Mouse (Mus musculus) heart, embryonic 11.5 days (tissue): ENCODE data around the gene Aunip. TPM values are rescaled to one million over a fixed set of nuclear protein-coding genes. Genes with fewer than 3 reads are reported as not detected.

Experiments used
- ATAC-seq: fragments of 200-750 bp; cut with Nextera tagmentation; replicated peaks from 2 replicates; pipeline ENCODE4 v1.8.0; 2017; ENCODE audit warnings: moderate library complexity; ENCODE audit not compliant: insufficient number of reproducible peaks, low FRiP score, low TSS enrichment
- H3K27ac ChIP-seq: fragments of 300-500 bp; sonication (generic); 2 replicates; pipeline ENCODE4 v1.5.1; 2014; ENCODE audit warnings: mild to moderate bottlenecking, low read depth, low read length
- H3K27me3 ChIP-seq: fragments of 300-500 bp; sonication (generic); 2 replicates; pipeline ENCODE4 v1.6.1; 2014; ENCODE audit warnings: mild to moderate bottlenecking, low read length, mixed read lengths; ENCODE audit not compliant: control insufficient read depth, insufficient read depth
- H3K36me3 ChIP-seq: fragments of 300-500 bp; sonication (generic); 2 replicates; pipeline ENCODE4 v1.6.1; 2014; ENCODE audit warnings: mild to moderate bottlenecking, low read length, moderate library complexity, mixed read lengths; ENCODE audit not compliant: control insufficient read depth, insufficient read depth
- H3K4me1 ChIP-seq: fragments of 300-500 bp; sonication (generic); 2 replicates; pipeline ENCODE4 v1.6.1; 2014; ENCODE audit warnings: low read length; ENCODE audit not compliant: control insufficient read depth, insufficient read depth
- H3K4me2 ChIP-seq: fragments of 300-500 bp; sonication (generic); 2 replicates; pipeline ENCODE4 v1.6.1; 2014; ENCODE audit warnings: mild to moderate bottlenecking, moderate library complexity
- H3K4me3 ChIP-seq: fragments of 300-500 bp; sonication (generic); 2 replicates; pipeline ENCODE4 v1.5.1; 2014; ENCODE audit warnings: low read depth, low read length
- H3K9ac ChIP-seq: fragments of 300-500 bp; sonication (generic); 2 replicates; pipeline ENCODE4 v1.6.1; 2014; ENCODE audit warnings: mild to moderate bottlenecking, low read depth, low read length, moderate library complexity
- H3K9me3 ChIP-seq: fragments of 300-500 bp; sonication (generic); replicated peaks from 2 replicates; pipeline ENCODE4 v1.6.1; 2016; ENCODE audit warnings: low read length; ENCODE audit not compliant: control insufficient read depth
- WGBS: fragments of 180-500 bp; shearing (Covaris S2); extraction: QIAGEN DNeasy Blood & Tissue Kit; methylation state at CpG from one replicate; pipeline ENCODE4 v1.1.7; 2014; ENCODE audit not compliant: insufficient replicate concordance; 5-methylcytosine and 5-hydroxymethylcytosine counted together
- polyA plus RNA-seq: library from polyadenylated mRNA; unstranded; fragments of >200 nt; fragmentation: Nextera tagmentation; extraction: Ambion mirVana; gene quantifications from 2 replicates; pipeline ENCODE4 v1.2.1, GENCODE M21; 2014

Gene Aunip
- polyA plus RNA-seq, 1 experiment from 2014 or later, result 5.6 TPM

DNA sequence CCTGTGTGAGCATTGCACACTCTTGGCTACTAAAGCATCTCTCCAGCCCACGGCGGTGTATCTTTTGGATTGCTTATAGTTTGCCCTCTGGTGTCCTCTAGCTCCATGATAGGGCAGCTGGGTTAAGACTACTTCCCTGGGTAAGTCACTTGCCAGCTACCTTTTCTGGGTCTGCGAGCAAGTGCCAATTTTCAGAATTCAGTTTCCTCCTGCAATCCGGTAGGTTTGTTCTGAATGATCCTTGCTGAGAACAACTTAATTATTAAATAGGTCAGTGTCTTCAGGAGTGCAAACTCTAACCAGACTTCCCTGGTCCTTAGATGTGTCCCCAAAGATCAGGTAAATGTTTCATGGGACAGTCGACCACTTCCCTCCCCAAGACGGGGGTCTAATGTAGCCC lies 9.7 kb upstream of the Aunip start:
- WGBS, result 89% methylated on average over 6 of the region's 6 CpGs
- no peak overlapping the region for H3K27ac ChIP-seq
- no peaks in the 10 kb centered on the region for H3K27me3 ChIP-seq
- no peak overlapping the region for H3K9ac ChIP-seq
- H3K9me3 ChIP-seq, result no peaks in the 10 kb centered on the region
- H3K4me1 ChIP-seq, result peaks cover 23% of the 10 kb centered on the region
- no peak for ATAC-seq
- no peaks in the 10 kb centered on the region for H3K36me3 ChIP-seq
- H3K4me3 ChIP-seq, result no peak overlapping the region
- H3K4me2 ChIP-seq, result no peak overlapping the region

DNA sequence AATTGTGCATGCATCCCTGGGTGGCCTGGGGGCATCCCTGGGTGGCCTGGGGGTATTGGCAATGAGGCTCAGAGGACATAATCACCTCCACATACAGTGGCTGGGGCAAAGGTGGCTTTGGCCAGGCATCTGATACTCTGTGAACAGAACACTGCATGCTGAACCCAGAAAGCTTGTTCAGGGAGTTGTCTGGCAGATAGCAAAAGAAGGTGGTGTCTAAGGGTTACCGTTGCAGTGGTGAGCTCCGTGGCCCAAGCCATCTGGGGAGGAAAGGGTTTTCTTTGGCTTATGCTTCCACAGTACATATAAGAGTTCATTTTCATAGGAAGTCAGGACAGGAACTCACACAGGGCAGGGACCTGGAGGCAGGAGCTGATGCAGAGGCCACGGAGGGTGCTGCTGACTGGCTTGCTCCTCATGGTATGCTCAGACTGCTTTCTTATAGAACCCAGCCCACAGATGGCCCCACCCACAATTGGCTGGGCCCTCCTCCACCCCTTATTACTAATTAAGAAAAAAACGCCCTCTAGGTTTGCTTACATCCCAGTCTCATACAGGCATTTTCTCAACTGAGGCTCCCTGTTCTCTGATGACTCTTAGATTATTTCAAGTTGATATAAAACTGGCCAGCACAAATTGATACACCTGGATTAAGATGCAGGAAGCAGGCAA lies 7.0 kb upstream of the Aunip start:
- Histone ChIP-seq H3K4me3 (no peak overlapping the region), H3K4me1 (no peaks in the 10 kb centered on the region), H3K27me3 (no peaks in the 10 kb centered on the region), H3K9me3 (no peaks in the 10 kb centered on the region), H3K27ac (no peak overlapping the region), H3K9ac (no peak overlapping the region), H3K4me2 (no peak overlapping the region), H3K36me3 (0 out of 2 replicates have a peak, but pooled peaks cover 2% of the 10 kb centered on the region)
- WGBS, result 68% methylated on average over 4 of the region's 4 CpGs
- no peak for ATAC-seq

DNA sequence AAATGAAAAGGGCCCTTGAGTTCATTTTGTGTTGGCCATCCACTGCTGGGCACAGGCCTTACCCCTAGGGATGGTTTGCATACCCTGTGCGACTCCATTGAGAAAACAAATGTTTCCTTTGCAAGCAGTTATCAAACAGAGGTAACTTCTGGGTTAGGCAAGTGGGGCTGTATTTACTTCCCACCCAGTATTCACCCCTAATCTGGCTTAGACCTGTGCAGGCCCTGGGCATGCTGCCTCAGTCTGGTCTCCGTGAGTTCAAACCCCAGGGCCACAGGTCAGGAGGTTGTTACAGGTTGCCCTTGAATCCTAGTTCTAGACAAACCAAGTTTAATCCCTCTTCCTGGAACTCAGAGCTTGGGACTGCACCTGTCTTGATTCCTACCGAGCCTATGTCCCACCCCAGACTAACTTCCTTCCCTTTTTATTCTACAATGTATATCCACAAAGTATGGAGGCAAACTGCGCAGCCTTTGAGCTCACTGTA lies 5.5 kb upstream of the Aunip start:
- Histone ChIP-seq H3K4me1 (no peaks in the 10 kb centered on the region), H3K9me3 (no peaks in the 10 kb centered on the region), H3K9ac (no peak overlapping the region), H3K27me3 (no peaks in the 10 kb centered on the region), H3K36me3 (0 out of 2 replicates have a peak, but pooled peaks cover 2% of the 10 kb centered on the region), H3K27ac (no peak overlapping the region), H3K4me2 (no peak overlapping the region), H3K4me3 (no peak overlapping the region)
- WGBS, result 82% methylated on average over 4 of the region's 4 CpGs
- ATAC-seq, result no peak

DNA sequence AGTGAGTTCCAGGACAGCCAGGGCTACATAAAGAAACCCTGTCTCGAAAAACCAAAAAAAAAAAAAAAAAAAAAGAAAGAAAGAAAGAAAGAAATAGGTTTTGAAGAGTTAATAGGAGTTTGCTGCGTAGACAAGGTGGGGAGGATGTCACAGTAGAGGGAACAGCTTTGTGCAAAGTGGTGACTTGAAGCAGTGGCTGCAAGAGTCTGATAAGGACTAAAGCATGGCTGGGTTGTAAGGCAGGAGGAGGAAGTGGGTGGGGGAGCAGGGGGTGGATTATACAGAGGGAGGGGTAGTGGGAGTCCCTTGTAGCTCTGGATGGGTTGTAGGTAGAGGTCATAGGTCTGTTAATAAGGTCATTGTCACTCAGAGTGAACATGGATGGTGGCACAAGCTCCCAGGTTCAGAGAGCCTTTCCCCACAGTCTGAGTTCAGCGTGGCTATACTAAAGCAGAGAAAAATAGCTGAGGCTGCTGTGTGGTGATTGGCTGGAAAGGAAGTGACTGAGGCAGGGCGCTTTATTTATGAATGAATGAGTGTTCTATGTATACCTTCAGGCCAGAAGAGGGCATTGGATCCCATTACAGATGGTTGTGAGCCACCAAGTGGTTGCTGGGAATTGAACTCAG lies 4.7 kb upstream of the Aunip start:
- Histone ChIP-seq H3K36me3 (0 out of 2 replicates have a peak, but pooled peaks cover 2% of the 10 kb centered on the region), H3K9me3 (no peaks in the 10 kb centered on the region), H3K27ac (no peak overlapping the region), H3K4me2 (no peak overlapping the region), H3K27me3 (no peaks in the 10 kb centered on the region), H3K4me1 (no peaks in the 10 kb centered on the region), H3K4me3 (no peak overlapping the region), H3K9ac (no peak overlapping the region)
- WGBS, result 59% methylated on average over 3 of the region's 4 CpGs
- peak; percentile 43 for ATAC-seq

DNA sequence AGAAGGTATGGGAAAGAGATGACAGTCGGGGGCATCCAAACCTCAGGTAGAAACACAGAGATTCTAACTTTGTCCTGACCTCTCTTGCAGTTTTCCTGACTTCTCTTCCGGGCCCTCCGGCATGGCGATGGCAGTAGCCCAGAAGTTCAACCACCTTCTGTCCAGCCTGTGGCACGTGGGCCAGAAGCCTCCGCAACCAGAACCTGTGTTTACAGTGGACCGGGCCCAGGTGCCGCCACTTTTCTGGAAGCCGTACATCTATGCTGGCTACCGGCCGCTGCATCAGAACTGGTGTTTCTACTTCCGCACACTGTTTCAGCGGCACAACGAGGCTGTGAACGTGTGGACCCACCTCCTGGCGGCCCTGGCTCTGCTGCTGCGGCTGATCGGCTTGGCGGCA lies 4.1 kb upstream of the Aunip start:
- H3K27me3 ChIP-seq, result no peaks in the 10 kb centered on the region
- H3K4me2 ChIP-seq, result no peak overlapping the region
- H3K4me1 ChIP-seq, result peaks cover 1% of the 10 kb centered on the region; the same call in 1 of the 2 replicates
- no peak for ATAC-seq
- H3K36me3 ChIP-seq, result 0 out of 2 replicates have a peak, but pooled peaks cover 2% of the 10 kb centered on the region
- H3K4me3 ChIP-seq, result no peak overlapping the region
- no peak overlapping the region for H3K27ac ChIP-seq
- no peak overlapping the region for H3K9ac ChIP-seq
- no peaks in the 10 kb centered on the region for H3K9me3 ChIP-seq
- 83% methylated on average over 19 of the region's 19 CpGs for WGBS

DNA sequence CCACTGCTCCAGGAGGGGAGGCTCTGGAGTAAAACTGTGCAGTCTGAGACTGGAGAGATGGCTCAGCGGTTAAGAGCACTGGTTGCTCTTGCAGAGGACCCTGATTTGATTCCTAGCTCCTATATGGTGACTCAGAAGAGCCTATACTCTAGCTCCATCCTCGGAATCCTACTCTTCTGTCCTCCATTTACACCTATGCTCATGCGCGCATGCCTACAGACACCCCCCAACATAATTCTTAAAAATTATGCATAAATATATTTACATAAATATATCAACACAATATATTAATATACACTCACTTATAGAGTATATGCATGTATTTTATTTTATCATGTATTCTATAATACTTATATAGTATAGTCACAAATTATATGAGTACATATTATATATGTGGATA lies 403 bp upstream of the Aunip start:
- 74% methylated on average over 4 of the region's 4 CpGs for WGBS
- Histone ChIP-seq H3K36me3 (0 out of 2 replicates have a peak, but pooled peaks cover 2% of the 10 kb centered on the region), H3K4me3 (peak overlapping the region; percentile 53; the same call in 1 of the 2 replicates), H3K9ac (no peak overlapping the region), H3K27ac (no peak overlapping the region), H3K9me3 (no peaks in the 10 kb centered on the region), H3K27me3 (no peaks in the 10 kb centered on the region), H3K4me2 (peak overlapping the region; percentile 63; the same call in 1 of the 2 replicates), H3K4me1 (peaks cover 18% of the 10 kb centered on the region)
- no peak; the same call in 1 of the 2 replicates for ATAC-seq

DNA sequence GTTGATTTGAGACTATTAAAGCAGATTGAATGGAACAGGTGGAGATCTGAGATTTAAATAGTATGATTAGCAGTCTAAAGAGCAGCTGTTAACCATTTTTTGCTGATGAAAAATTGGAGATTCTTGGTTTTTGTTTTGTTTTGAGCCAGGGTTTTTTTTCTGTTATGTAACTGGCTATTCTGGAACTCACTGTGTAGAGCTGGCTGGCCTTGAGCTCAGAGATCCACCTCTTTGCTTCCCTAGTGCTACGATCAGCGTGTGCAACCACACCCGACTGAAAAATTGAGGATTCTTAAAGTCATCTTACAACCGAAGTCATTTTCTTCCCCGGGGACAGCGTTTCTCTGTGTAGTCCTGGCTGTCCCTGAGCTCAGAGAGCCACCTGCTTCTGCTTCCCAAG lies 931 bp downstream of the Aunip start:
- H3K27ac ChIP-seq, result no peak overlapping the region
- peak overlapping the region; percentile 53 for H3K4me3 ChIP-seq
- no peaks in the 10 kb centered on the region for H3K9me3 ChIP-seq
- H3K36me3 ChIP-seq, result 0 out of 2 replicates have a peak, but pooled peaks cover 2% of the 10 kb centered on the region
- no peaks in the 10 kb centered on the region for H3K27me3 ChIP-seq
- H3K4me1 ChIP-seq, result peaks cover 30% of the 10 kb centered on the region
- ATAC-seq, result no peak
- H3K4me2 ChIP-seq, result peak overlapping the region; percentile 63
- WGBS, result 71% methylated on average over 6 of the region's 6 CpGs
- H3K9ac ChIP-seq, result peak overlapping the region; percentile 46; the same call in 1 of the 2 replicates

DNA sequence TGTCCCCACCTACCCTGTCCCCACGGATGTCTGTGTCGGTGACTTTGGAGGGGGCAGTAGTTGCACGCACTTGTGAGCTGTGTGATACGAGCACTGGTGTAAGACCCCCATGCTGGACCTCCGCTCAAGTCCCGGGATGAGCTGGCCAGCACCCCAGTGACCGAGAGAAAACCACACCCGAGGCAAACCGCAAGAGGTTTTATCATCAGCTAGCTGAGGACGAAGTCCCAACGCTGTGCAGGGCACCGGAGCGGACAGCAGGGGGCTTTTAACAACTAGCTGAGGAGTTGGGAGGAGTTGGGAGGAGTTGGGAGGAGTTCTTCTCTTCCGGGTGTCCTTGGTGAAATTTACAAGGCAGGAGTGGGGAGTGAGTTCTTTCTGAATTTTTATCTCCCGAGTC lies 2.0 kb downstream of the Aunip start:
- H3K4me1 ChIP-seq, result peaks cover 40% of the 10 kb centered on the region
- peak overlapping the region; percentile 63 for H3K4me2 ChIP-seq
- no peaks in the 10 kb centered on the region for H3K36me3 ChIP-seq
- no peaks in the 10 kb centered on the region for H3K9me3 ChIP-seq
- H3K27ac ChIP-seq, result peak overlapping the region; percentile 59; the same call in 1 of the 2 replicates
- H3K27me3 ChIP-seq, result no peaks in the 10 kb centered on the region
- ATAC-seq, result no peak
- H3K9ac ChIP-seq, result 0 out of 2 replicates have a peak overlapping the region, but pooled peaks have one; percentile 46
- peak overlapping the region; percentile 24 for H3K4me3 ChIP-seq
- WGBS, result 15% methylated on average over 14 of the region's 15 CpGs
